Mouse (Mus musculus): ENCODE data around the gene Pou2f1.

- no peak for TF ChIP-seq POLR2A (IDR thresholded peaks at IDR 0.05; ENCODE audit: low read depth, low read length)
- no peak for TF ChIP-seq CTCF (conservative IDR thresholded peaks at IDR 0.05; ENCODE audit: insufficient read depth, insufficient read length, low read depth, low read length)
Observed at GRCm38 (mm10) chr1:165816391-165816790, 186.1 kb downstream of the Pou2f1 start.
